Mouse (Mus musculus): ENCODE data around the gene Olfr70. TPM values are rescaled to one million over a fixed set of nuclear protein-coding genes. Genes with fewer than 3 reads are reported as not detected.

Gene Olfr70
- polyA plus RNA-seq, 1 experiment = not detected

DNA sequence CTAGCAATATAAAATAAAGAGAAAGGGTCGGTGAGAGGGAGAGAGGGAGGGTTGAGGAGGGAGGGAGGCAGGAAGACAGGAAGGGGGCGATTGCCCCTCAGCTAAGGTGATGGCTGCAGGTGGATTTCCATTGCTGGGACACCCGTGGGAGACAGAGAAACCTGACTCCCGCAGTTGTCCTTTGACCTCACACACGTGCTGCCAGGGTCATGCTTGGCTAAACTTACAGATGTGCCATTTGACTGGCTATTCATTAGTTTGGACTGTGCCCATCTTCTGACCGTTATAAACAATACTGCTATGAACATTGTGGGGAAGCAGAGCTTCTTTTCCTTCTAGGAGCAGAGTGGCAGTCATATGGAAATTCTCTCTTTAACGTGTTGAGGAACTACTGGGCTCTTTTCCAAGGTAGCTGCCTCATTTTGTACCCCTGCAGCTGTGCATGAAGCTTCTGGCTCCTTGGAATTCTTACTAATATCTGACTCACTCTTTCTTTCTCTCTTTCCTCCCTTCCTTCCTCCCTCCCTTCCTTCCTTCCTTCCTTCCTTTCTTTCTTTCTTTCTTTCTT lies 13.1 kb upstream of the Olfr70 start:
- DNase-seq (ENCODE audit: extremely low spot score in 1 of 2, low spot score in 1 of 2) = peak in 1 of 2 experiments; percentile 67

DNA sequence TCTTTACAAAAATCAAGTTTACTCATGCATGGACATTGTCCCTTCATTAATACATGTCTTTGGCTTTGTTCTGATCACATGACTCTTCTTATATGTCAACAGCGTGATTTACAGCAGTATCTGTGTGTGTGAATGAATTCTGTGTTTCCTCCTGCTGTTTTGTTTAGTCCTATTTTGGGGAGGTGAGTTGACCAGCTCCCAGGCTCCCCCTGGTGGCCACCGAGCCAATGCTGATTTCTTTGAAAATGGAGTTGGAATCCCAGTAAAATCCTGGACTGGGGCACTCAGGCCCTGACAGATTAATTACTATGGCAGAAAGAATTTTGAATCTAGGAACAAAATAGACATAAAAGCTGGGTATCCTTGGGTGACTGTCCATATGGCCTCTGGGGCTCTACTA lies 11.2 kb upstream of the Olfr70 start:
- DNase-seq (ENCODE audit: extremely low spot score in 1 of 2, low spot score in 1 of 2) = peak in 1 of 2 experiments; percentile 89

DNA sequence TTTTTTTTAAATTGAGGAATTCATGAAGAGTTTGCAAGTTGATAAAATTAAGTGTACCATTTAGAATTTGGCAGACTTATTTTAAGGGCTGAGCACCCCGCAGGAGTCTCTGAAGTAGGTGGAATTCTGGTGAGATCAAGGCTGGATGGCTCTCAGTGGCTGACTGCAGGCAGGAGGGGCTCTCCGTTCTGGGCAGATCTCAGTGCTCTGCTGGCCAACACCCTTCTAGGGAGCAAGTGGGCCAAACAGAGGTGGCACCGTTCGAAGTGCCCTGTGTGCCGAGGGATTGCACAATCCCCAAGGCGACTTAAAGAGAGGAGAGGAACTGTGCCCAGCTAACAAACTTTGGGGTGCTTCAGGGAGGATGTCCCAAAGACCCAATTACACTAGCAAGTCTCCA lies 9.3 kb upstream of the Olfr70 start, which contains the start of gene Olfr71:
Olfr71 (minus strand) TSS at position 387 of the 400 bp plus-strand sequence.
- no peak for DNase-seq (ENCODE audit: extremely low spot score in 1 of 2, low spot score in 1 of 2)

DNA sequence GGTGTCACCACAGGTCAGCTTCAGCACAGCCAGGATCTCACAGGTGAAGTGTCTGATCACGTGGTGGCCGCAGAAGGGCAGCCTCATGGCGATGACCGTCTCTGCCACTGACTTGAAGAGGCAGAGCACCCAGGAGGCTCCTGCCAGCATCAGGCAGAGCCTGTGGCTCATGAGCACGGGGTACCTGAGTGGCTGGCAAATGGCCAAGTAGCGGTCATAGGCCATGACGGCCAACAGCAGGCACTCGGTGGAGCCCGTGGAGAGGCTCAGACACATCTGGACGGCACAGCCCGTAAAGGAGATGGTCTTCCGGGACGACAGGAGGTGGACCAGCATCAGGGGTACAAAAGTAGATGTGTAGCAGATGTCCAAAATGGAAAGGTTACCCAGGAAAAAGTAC lies 5.4 kb upstream of the Olfr70 start:
- DNase-seq (ENCODE audit: extremely low spot score in 1 of 2, low spot score in 1 of 2) = no peak

DNA sequence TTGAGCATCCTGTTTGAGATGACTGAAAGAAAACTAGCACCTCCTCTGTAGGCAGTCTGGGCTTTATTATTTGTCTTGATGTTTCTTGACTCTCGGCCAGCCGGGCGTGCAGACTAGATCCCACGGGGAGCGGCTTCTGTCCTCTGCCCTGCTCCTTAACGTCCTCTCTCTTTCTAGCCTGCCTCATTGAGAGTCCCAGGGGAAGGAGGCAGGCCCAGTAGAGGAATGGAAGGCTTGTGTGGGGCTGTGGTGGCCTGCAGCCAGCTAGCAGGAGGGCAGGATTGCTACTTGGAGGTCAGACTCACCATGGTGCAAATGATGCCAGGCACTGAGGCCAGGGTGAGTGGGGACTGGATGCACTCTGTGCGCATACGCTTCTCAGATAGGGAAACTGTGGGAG lies 3.2 kb upstream of the Olfr70 start:
- DNase-seq (ENCODE audit: extremely low spot score in 1 of 2, low spot score in 1 of 2) = no peak

DNA sequence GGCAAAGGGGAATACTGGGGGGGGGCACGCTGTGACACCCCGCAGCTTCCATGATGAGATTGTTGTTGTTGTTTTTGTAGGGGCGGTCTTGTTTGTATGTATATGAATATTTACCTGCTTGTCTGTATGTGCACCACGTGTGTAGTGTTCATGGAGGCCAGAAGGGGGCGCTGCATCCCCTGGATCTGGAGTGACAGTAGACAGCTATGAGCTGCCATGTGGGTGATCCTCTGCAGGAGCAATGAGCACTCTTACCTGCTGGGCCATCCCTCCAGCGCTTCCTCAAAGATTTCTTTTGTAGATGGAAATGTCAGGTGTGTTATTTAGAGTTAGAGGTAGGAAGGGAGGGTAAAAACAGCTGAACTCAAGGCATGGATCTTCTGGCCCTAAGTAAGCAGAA lies 2.8 kb upstream of the Olfr70 start:
- DNase-seq (ENCODE audit: extremely low spot score in 1 of 2, low spot score in 1 of 2) = no peak

DNA sequence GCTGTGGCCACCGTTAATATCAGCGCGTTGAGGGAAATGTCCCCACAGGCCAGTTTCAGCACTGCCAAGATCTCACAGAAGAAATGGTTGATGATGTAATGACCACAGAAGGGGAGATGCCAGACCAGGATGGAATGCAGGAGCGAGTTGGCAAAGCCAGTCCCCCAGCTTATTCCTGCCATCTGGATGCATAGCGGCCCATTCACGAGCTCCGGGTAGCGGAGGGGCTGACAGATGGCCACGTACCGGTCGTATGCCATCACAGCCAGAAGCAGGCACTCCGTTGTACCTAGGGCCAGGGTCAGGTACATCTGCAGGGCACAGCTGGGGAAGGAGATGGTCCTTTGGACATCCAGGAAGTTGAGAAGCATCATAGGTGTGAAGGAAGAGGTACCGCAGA lies 4.0 kb downstream of the Olfr70 start:
- DNase-seq (ENCODE audit: extremely low spot score in 1 of 2, low spot score in 1 of 2) = no peak

DNA sequence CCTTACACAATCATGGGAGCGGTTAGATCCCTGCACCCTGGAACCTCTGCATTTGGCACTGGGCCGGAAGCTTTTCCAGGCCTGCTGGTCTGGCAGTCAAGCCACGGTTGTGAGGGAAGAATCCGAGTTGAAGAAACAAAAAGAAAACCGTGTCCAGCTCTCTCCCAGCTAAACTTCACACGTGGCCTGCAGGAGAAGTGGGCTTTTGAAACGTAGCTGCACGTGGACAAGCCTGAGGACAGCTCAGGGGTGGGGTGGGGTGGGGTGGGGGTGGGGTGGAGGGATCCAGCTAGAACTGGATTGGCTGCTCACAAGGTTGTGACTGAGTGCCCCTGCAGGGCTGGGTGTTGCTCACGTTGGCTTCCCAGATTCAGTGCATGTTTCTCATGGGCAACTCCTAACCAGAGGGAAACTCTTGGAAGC lies 5.3 kb downstream of the Olfr70 start:
- no peak for DNase-seq (ENCODE audit: extremely low spot score in 1 of 2, low spot score in 1 of 2)

DNA sequence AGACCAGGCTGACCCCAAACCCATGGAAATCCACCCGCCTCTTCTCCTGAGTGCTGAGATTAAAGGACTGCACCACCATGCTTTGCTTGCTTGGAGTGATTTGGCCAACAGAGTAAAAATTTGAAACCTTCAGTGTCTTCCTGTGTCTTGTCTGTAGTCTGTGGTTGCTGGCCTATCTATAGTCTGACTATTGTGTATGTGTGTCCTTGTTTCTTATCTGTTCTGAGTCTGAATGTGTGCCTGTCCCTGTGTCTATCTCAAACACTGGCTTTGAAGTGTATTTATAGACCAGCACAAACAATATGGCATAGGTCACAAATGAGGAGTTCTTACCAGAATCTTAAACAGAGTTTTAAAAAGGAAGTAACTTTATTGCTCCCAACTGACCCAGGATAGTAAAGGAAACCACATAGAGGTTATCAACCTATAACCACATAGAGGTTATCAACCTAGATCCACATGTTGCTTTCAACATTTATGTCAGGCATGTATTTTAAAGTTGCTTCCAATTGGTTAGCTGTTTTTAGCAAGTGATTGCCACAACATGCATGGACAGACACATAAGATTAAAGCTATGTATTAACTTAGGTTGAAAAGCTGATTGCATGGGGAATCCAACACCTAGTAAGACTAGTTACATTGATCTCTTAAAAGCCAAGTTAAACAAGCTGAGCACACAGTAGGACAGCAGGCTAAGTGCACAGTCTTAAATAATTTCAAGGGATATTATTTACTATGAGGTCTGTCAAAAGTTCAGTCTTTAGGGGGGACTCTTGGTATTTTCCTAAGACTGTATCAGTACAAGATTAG lies 6.0 kb downstream of the Olfr70 start:
- DNase-seq (ENCODE audit: extremely low spot score in 1 of 2, low spot score in 1 of 2) = no peak

DNA sequence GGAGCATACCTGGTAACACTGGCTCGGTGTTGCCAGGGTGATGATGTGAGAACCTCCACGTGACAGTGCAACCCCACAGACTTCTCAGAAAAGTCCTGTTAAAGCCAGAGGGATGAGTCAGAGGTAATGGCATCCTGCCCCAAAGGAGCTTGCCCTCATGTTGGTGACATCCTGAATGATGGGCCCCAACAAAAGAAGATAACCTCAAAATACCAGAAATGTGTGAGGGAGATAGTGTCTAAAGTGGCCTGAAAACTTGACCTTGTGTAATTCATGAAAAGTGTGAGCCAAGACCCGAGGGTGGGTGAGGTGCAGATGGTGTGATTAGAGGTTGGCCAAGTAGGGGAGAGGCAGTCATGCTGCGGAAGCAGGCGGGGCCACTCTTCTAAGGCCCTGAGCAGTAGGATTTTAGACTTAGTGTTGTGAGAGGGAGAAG lies 6.8 kb downstream of the Olfr70 start:
- DNase-seq (ENCODE audit: extremely low spot score in 1 of 2, low spot score in 1 of 2) = no peak

DNA sequence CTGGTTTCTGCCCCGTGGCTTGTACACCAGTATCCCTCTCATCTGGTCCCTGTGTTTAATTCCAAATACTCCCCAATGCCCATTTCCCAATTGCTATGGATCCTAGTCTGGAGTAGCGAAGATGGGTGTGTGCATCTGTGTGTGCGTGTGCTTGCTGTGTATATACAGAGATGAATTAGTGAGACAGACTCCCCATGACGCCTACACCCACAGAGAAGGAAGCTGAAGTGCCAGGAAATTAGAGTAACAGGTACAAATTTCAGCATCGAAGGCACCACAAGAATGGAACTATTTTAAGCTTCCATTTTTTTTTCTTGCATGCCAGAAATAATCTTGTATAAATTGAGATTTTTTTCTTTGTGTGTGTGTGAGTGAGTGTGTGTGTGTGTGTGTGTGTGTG lies 9.6 kb downstream of the Olfr70 start:
- no peak for DNase-seq (ENCODE audit: extremely low spot score in 1 of 2, low spot score in 1 of 2)

DNA sequence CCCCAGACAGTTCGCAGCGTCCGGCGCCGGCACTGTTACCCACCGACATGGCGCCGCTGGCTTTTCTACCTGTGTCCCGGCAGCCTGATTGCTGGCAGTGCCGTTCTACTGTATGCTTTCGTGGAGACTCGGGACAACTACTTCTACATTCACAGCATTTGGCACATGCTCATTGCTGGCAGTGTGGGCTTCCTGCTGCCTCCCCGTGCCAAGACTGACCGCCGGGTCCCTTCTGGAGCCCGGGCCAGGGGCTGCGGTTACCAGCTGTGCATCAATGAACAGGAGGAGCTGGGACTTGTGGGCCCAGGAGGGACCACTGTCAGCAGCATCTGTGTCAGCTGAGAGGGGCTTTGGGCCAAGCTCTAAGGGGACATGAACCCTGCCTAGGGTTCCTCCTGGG lies 10.6 kb downstream of the Olfr70 start:
- DNase-seq (ENCODE audit: extremely low spot score in 1 of 2, low spot score in 1 of 2) = no peak

DNA sequence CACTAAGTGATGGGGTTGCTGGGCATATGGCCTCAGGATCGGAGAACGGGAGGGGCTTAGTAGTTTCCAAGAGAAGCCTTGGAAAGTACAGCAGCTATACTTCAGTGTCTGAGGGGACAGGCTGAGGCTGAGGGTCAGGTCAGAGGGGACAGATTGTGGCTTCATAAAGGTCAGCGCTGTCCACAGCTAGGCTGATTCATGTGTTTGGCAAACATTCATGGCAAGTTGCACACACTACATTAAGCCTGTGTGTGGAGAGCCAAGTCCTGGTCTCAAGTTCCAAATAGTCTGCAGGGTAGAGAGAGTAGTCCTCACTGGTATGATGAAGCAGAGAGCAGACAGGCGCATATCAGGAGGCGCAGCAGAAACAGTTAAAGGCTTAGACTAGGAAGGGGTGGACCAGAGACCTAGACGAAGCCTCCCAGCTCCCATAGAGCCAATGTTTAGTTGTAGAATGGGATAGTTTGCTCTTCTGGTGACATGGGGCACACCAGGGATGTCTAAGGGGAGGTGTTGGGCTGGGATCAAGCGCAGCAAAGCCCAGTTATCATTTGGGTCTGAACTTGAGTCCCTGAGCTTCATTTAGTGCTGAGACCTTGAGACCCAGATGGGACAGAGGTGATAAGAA lies 21.1 kb downstream of the Olfr70 start:
- DNase-seq (ENCODE audit: extremely low spot score in 1 of 2, low spot score in 1 of 2) = no peak

DNA sequence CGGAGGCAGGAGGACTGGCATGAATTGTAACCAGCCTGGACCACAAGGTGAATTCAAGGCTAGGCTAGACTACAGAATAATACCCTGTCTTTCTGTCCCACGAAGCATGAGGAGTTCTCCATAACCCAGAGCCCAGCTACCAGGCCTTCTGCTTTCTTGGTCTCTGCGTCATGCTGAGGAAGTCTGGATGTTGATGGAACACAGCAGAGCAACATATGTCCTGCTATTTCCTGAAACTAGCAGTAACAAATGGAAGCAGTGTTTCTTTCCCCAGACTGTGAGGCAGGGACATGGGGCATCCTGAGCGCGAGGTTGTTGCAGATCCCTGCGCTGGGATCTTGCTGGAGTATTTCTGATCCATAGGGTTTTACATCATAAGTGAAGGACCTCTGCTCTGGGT lies 22.1 kb downstream of the Olfr70 start:
- no peak for DNase-seq (ENCODE audit: extremely low spot score in 1 of 2, low spot score in 1 of 2)

DNA sequence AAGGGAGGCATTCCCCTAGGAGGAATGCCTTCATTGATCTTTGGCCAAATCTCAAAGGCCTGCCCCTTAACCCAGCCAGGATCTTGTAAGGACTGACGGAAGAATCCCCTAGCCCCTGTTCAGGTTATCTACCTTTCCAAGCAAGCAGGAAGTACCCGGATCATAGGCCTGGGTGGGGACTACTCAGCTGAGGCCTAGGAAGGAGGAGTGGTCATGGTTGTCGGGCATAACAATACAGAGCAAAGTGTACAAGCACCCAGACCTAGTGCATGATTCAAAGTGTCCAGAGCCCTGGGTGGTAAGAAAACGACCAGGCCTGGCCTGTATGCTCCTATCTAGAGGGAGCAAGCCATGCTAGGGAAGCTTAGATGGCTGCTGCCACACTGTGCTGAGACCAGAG lies 25.0 kb downstream of the Olfr70 start:
- DNase-seq (ENCODE audit: extremely low spot score in 1 of 2, low spot score in 1 of 2) = no peak

DNA sequence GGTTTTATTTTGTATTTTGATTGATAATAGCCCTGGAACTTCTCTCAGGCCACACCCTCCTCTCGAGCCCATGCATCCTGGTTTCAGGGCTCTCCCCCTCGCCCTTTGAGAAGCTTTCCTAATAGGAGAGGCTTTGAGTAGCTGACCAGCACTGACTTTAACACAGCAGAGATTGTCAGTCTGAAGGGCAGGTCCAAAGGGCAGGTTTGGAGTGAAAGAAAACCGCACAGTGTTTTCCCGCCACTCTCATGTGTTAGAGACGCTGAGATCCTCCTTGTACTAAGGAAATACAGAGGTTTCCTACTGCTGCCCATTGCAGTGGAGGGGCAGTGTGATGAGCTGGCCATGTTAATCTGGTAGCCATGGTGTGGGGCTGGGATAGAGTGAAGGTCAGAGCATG lies 25.6 kb downstream of the Olfr70 start:
- DNase-seq (ENCODE audit: extremely low spot score in 1 of 2, low spot score in 1 of 2) = no peak

DNA sequence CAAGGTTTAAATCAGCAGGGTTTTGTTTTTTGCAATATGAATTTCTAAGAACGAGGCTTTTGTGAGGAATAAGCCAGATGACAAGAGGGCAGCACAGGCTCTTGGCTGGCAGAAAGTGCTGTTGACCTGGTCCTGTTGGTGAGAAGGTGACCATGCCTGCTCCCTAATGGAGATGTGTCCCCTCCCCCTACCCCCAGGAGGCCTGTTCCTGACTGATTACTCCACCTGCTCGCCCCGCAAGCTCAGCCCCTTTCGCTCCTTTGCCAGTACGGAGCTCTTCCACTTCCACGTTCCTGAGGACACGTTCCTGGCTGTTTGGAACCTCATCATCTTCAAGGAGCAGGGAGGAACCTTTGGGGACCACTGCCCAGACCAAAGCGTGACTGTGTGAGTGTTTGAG lies 26.9 kb downstream of the Olfr70 start:
- no peak for DNase-seq (ENCODE audit: extremely low spot score in 1 of 2, low spot score in 1 of 2)

DNA sequence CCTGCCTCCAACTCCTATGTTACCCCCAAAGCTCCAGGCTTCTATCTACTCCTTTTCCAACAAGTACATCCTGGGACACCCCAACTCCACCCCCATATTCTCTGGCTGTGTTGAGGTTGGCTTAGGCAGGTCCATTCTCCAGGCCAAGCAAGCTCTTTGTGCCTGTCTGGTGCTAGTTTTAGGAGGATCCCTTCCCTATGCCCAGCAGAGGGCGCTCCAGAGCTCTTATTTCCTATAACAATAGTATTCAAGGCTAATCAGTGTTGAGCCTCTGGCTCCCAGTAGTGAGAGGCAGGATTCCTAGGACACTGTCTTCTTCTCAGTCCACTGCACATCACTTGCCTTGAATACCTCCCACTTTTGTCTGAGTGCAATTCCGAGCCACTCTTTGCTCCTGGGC lies 28.5 kb downstream of the Olfr70 start:
- DNase-seq (ENCODE audit: extremely low spot score in 1 of 2, low spot score in 1 of 2) = peak; percentile 68 to 96

DNA sequence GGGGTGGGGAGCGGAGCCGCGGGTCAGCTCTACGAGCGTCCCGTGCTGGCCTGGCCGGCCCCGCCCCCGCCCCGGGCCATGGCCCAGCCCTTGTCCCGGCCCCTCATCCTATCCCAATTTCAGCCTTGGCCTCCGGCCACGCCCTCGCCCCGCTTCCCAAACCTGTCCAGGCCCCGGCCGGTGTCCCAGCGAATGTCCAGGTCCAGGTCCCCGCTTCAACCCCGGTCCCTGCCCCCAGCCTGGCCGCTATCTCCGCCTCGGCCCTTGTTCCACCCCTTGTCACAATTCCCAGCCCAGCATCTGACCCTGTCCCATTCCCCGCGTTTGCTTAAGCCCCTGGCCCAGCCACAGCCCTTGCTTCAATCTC lies 31.2 kb downstream of the Olfr70 start:
- no peak for DNase-seq (ENCODE audit: extremely low spot score in 1 of 2, low spot score in 1 of 2)

DNA sequence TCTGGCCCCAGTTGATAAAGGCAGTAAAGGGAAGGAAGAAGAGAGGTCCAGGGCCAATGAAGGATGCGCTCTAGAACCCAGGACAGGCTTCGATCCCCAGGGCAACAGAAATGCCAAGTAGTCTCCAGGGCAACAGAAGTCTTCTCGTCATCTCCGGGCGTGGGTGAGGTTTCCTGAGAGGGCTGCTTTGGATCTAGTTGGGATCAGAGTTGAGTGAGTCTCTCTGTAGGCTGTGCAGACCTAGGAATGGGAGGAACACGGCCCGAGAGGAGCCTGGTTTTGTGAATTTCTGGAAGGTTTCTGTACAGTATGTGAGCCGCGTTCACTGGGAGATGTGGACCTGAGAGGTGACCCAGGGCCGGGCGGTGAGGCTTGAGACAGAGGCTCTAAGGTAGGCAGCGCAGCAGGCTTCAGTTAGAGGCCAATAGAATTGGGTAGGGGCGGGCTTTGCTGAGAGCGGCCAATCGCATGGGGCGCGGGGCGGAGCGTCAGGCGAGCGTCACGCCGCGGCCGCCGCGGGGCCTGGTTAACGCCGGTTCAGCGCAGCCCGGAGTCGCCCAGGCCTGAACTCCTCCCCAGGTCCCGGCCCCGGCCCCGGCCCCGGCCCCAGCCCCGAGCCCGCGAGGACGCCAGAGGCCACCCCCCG lies 31.7 kb downstream of the Olfr70 start, which contains the start of the genes Tmem8b and Fam221b:
Tmem8b (plus strand) TSS at position 190 of the 646 bp plus-strand sequence.
Fam221b (minus strand) TSS at position 364 of the 646 bp plus-strand sequence.
- DNase-seq (ENCODE audit: extremely low spot score in 1 of 2, low spot score in 1 of 2) = peak; percentile 79 to 92

DNA sequence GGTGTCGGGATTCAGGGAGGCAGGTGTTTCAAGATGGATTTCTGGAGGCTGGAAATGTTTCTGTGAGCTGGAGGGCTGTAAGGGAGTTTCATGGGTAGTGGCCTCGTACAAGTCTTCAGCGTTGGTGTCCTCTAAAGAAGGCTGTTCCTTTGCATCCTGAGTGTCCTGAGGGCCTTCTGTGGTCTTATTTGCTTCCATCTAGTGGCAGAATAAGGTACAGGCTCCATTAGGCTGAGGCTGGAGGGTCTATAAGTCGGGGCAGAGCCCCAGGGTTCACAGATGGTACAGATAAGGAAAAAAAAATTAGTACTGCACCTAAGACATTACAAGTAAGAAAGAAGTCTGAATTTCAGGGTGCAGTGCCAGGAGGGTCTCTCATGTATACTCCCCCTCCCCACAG lies 34.2 kb downstream of the Olfr70 start:
- peak in 1 of 2 experiments; percentile 42 for DNase-seq (ENCODE audit: extremely low spot score in 1 of 2, low spot score in 1 of 2)

Data from frontal cortex, adult 2 months (tissue).